Mouse (Mus musculus): ENCODE measurements around the gene Map2k4.

GRCm38 (mm10) chr11:65760912-65761311, 27.2 kb downstream of the Map2k4 start:
- TF ChIP-seq POLR2A (IDR thresholded peaks at IDR 0.05; ENCODE audit: insufficient read depth, low read depth, low read length) (no peak), CTCF (IDR thresholded peaks at IDR 0.05; ENCODE audit: insufficient read depth, low read depth, low read length) (no peak)
